Mouse (Mus musculus): ENCODE measurements around the gene Taar6.

Taar6 gene

GRCm38 (mm10) chr10:23985546-23985945 lies at the start of gene Taar6:
Gene Taar6 (minus strand): TSS chr10:23985646.
- no peak for DNase-seq

GRCm38 (mm10) chr10:24031347-24031746 lies 45.9 kb upstream of the Taar6 start:
- DNase-seq, result no peak

- no peak for DNase-seq
These were observed 41.5 kb upstream of the Taar6 start, which contains the start of gene Taar7d for GRCm38 (mm10) chr10:24026922-24027321. Gene Taar7d (plus strand): TSS chr10:24027222.

- DNase-seq, result no peak
These were observed 22.7 kb upstream of the Taar6 start for GRCm38 (mm10) chr10:24008143-24008542.

GRCm38 (mm10) chr10:24007034-24007433 lies 21.6 kb upstream of the Taar6 start:
- no peak for DNase-seq

GRCm38 (mm10) chr10:24006442-24006841 lies 21.0 kb upstream of the Taar6 start:
- DNase-seq, result no peak

- DNase-seq, result no peak
These were observed 14.2 kb upstream of the Taar6 start, which contains the start of gene Taar7b for GRCm38 (mm10) chr10:23999639-24000038. Gene Taar7b (plus strand): TSS chr10:23999939.

- DNase-seq, result no peak
These were observed 7.9 kb upstream of the Taar6 start, which contains the start of gene Taar7a for GRCm38 (mm10) chr10:23993381-23993780. Gene Taar7a (minus strand): TSS chr10:23993481.

GRCm38 (mm10) chr10:23986419-23986818 lies 973 bp upstream of the Taar6 start:
- DNase-seq, result no peak

GRCm38 (mm10) chr10:23978901-23979705 lies 6.3 kb downstream of the Taar6 start:
- peak; percentile 80 to 86 for DNase-seq

- no peak for DNase-seq
These were observed 7.5 kb downstream of the Taar6 start for GRCm38 (mm10) chr10:23977958-23978357.

- DNase-seq, result no peak
These were observed 14.2 kb downstream of the Taar6 start for GRCm38 (mm10) chr10:23971256-23971655.

GRCm38 (mm10) chr10:23970656-23971165 lies 14.7 kb downstream of the Taar6 start, which contains the start of gene Taar5:
Gene Taar5 (plus strand): TSS chr10:23970706.
- DNase-seq, result no peak

GRCm38 (mm10) chr10:23964921-23965610 lies 20.4 kb downstream of the Taar6 start:
- DNase-seq, result no peak

GRCm38 (mm10) chr10:23963444-23963843 lies 22.0 kb downstream of the Taar6 start:
- DNase-seq, result peak; percentile 36 to 48

- DNase-seq, result no peak
These were observed 25.0 kb downstream of the Taar6 start, which contains the start of gene Taar4 for GRCm38 (mm10) chr10:23960444-23960915. Gene Taar4 (plus strand): TSS chr10:23960494.

GRCm38 (mm10) chr10:23959071-23959470 lies 26.4 kb downstream of the Taar6 start:
- peak; percentile 21 to 43 for DNase-seq

- no peak for DNase-seq
These were observed 33.7 kb downstream of the Taar6 start for GRCm38 (mm10) chr10:23951714-23952113.

GRCm38 (mm10) chr10:23949508-23950005 lies 35.9 kb downstream of the Taar6 start, which contains the start of gene Taar3:
Gene Taar3 (plus strand): TSS chr10:23949558.
- DNase-seq, result no peak

- DNase-seq, result peak in 1 of 2 experiments; percentile 18
These were observed 37.4 kb downstream of the Taar6 start for GRCm38 (mm10) chr10:23948026-23948425.

- DNase-seq, result peak; percentile 25 to 30
These were observed 43.0 kb downstream of the Taar6 start for GRCm38 (mm10) chr10:23942465-23942864.

- DNase-seq, result no peak
These were observed 47.1 kb downstream of the Taar6 start, which contains the start of gene Taar2 for GRCm38 (mm10) chr10:23938312-23938711. Gene Taar2 (plus strand): TSS chr10:23938572.

GRCm38 (mm10) chr10:23937613-23938012 lies 47.8 kb downstream of the Taar6 start:
- DNase-seq, result no peak
